Mouse (Mus musculus) midbrain, embryonic 11.5 days (tissue): ENCODE data around the gene Rabac1. TPM values are rescaled to one million over a fixed set of nuclear protein-coding genes. Genes with fewer than 3 reads are reported as not detected.

ENCODE experiments used
- ATAC-seq: fragments of 200-750 bp; cut with Nextera tagmentation; 2 replicates; pipeline ENCODE4 v1.8.0; 2017; ENCODE audit warnings: moderate TSS enrichment, moderate library complexity; ENCODE audit not compliant: low FRiP score
- DNase-seq: peaks from one replicate; pipeline ENCODE4 v3.0.0; 2015; ENCODE audit warnings: low spot score; ENCODE audit errors: missing footprints
- H3K27ac ChIP-seq: fragments of 300-500 bp; sonication (generic); 2 replicates; pipeline ENCODE4 v1.5.1; 2014; ENCODE audit warnings: low read depth, low read length
- H3K27me3 ChIP-seq: fragments of 300-500 bp; sonication (generic); 2 replicates; pipeline ENCODE4 v1.6.1; 2014; ENCODE audit warnings: mild to moderate bottlenecking, low read length, moderate library complexity, mixed read lengths; ENCODE audit not compliant: control insufficient read depth, insufficient read depth
- H3K36me3 ChIP-seq: fragments of 300-500 bp; sonication (generic); 2 replicates; pipeline ENCODE4 v1.6.1; 2014; ENCODE audit warnings: mild to moderate bottlenecking, low read length, moderate library complexity, mixed read lengths; ENCODE audit not compliant: control insufficient read depth, insufficient read depth
- H3K4me1 ChIP-seq: fragments of 300-500 bp; sonication (generic); 2 replicates; pipeline ENCODE4 v1.6.1; 2014; ENCODE audit warnings: low read length; ENCODE audit not compliant: control insufficient read depth, insufficient read depth
- H3K4me2 ChIP-seq: fragments of 300-500 bp; sonication (generic); 2 replicates; pipeline ENCODE4 v1.6.1; 2014; ENCODE audit warnings: mild to moderate bottlenecking, moderate library complexity
- H3K4me3 ChIP-seq: fragments of 300-500 bp; sonication (generic); 2 replicates; pipeline ENCODE4 v1.5.1; 2014; ENCODE audit warnings: low read depth, low read length
- H3K9ac ChIP-seq: fragments of 300-500 bp; sonication (generic); 2 replicates; pipeline ENCODE4 v1.6.1; 2014; ENCODE audit warnings: low read length
- H3K9me3 ChIP-seq: fragments of 300-500 bp; sonication (generic); 2 replicates; pipeline ENCODE4 v1.6.1; 2016; ENCODE audit warnings: low read length; ENCODE audit not compliant: control insufficient read depth
- WGBS: fragments of 180-500 bp; shearing (Covaris S2); extraction: QIAGEN DNeasy Blood & Tissue Kit; methylation state at CpG from one replicate; pipeline ENCODE4 v1.1.7; 2014; 5-methylcytosine and 5-hydroxymethylcytosine counted together
- polyA plus RNA-seq: library from polyadenylated mRNA; unstranded; fragments of >200 nt; fragmentation: Nextera tagmentation; extraction: Ambion mirVana; gene quantifications from 2 replicates; pipeline ENCODE4 v1.2.1, GENCODE M21; 2014

Gene Rabac1
- polyA plus RNA-seq, 1 experiment from 2014 or later = 110 TPM

DNA sequence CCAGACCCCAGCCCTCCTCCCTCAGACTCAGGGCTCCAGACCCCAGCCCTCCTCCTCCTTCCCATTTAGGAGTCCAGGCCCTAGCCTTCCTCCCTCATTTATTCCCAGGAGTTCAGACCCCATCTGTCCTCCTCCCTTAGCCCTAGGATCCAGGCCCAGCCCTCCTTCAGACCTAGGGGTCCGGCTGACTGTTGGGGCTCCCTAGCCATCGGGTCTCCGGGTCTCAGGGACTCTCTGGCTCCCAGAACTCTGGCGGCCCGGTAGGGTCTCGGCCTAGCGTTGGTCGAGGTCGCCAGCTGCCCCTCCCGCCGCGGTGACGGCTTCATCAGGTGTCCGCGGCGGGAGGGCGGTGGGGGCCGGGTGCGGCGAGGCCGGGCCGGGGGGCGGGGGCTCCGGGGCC is 18.6 kb downstream of the Rabac1 start:
- Histone ChIP-seq H3K9ac (peak overlapping the region; percentile 58), H3K27me3 (peaks cover 50% of the 10 kb centered on the region), H3K4me2 (peak overlapping the region; percentile 55), H3K9me3 (no peaks in the 10 kb centered on the region), H3K36me3 (no peaks in the 10 kb centered on the region), H3K4me1 (peaks cover 29% of the 10 kb centered on the region), H3K4me3 (peak overlapping the region; percentile 34), H3K27ac (no peak overlapping the region)
- WGBS = 0% methylated on average over 24 of the region's 24 CpGs
- DNase-seq (peak; percentile 91), ATAC-seq (no peak)

DNA sequence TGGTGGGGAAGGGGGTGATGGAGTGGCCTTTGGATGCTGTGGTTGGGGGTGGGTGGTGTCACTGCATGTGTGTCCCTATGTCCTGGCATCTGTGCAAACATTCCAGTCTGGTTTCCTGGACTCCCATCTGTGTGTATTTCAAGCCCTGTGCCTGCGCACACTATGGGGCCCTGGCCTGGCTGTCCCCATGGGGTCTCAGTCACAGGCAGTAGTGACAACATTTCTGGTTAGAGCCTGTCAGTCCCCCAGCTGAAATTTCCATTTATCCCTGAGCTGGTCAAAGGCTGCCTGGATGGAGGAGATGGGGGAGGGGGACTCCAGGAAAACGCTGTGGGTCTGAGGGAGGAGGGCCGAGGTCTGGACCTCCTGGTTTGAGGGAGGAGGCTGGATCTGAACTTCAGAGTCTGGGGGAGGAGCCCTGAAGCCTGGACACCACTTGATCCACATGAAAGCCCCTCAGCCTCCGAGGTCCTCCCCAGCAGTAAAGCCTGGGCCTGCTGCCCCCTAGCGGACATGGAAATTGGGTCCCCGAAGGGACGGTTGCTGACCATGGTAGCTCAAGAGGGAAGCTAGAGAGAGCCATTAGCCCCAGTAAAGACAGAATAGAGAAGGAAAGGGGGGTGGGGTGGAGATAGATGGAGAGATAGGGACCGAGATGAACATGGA is 22.5 kb downstream of the Rabac1 start:
- no peaks in the 10 kb centered on the region for H3K9me3 ChIP-seq
- peak; percentile 100 for DNase-seq
- no peak overlapping the region for H3K9ac ChIP-seq
- H3K27ac ChIP-seq = peak overlapping the region; percentile 40; the same call in 1 of the 2 replicates
- WGBS = 2% methylated on average over 8 of the region's 8 CpGs
- peaks cover 80% of the 10 kb centered on the region for H3K27me3 ChIP-seq
- H3K4me1 ChIP-seq = peaks cover 31% of the 10 kb centered on the region
- peak; percentile 80 for ATAC-seq
- no peak overlapping the region for H3K4me2 ChIP-seq
- no peaks in the 10 kb centered on the region for H3K36me3 ChIP-seq
- H3K4me3 ChIP-seq = no peak overlapping the region

DNA sequence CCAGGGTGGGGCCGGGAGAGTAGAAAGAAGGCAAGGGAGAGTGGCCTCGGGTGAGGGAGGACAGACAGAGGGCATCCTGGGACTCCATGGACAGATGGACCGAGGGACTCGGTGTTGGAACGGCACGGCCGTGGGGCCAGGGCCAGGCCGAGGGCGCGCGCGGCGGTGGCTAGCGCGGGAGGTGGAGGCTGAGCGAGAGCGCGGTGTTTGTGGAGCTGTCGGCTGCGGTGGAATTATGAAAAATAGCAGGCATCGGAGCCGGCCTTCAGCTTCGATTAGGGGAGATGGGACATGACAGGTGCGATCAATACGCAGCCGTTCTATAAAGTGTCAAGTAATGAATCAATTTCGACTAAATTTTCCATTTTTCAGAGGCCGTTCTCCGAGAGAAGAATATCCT is 23.8 kb downstream of the Rabac1 start:
- no peaks in the 10 kb centered on the region for H3K9me3 ChIP-seq
- peak overlapping the region; percentile 10; the same call in 1 of the 2 replicates for H3K4me3 ChIP-seq
- DNase-seq (peak; percentile 91), ATAC-seq (no peak)
- H3K4me1 ChIP-seq = peaks cover 31% of the 10 kb centered on the region
- H3K36me3 ChIP-seq = no peaks in the 10 kb centered on the region
- peak overlapping the region; percentile 23; the same call in 1 of the 2 replicates for H3K4me2 ChIP-seq
- H3K27me3 ChIP-seq = peaks cover 83% of the 10 kb centered on the region
- H3K27ac ChIP-seq = no peak overlapping the region
- no peak overlapping the region; the same call in 1 of the 2 replicates for H3K9ac ChIP-seq
- WGBS = 3% methylated on average over 29 of the region's 29 CpGs

DNA sequence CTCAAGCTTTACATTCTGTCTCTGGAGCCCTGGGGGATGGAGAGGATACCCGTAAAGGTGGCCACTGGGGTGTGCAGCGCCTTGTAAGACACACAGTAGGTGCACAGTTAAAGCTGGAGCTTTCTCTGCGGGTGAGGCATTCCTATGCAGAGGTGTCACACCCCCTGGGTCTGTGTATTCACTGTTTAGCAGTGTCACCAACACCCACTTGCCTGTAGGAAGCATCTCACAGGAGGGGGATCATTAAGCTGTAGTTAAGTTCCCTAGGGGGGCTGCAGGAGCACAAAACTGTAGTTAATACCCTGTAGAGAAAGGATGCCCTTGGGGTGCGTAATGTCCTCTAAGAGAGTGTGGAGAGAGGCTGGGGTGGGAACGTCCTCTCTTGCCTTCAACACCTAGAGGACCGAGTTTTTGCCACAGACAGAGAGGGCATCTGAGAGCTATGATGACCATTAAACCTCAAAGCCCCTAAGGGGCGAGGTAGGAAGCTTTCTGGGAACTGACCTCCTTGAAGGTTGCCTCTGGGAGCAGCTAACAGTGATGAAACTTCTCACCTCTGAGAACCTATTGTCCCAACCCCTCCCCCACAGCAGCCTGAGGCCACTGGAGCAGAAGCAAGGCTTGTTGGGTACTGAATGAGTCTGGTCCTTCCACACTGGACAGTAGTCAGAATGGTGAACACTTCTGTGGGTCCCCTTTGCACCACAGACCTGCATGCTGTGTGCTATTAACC is 25.1 kb downstream of the Rabac1 start:
- ATAC-seq = no peak
- H3K4me1 ChIP-seq = peaks cover 31% of the 10 kb centered on the region
- no peak overlapping the region for H3K27ac ChIP-seq
- H3K4me3 ChIP-seq = no peak overlapping the region
- H3K36me3 ChIP-seq = no peaks in the 10 kb centered on the region
- H3K27me3 ChIP-seq = peaks cover 84% of the 10 kb centered on the region
- peak; percentile 86 for DNase-seq
- no peak overlapping the region for H3K4me2 ChIP-seq
- 2% methylated on average over 7 of the region's 7 CpGs for WGBS
- no peak overlapping the region for H3K9ac ChIP-seq
- H3K9me3 ChIP-seq = no peaks in the 10 kb centered on the region

DNA sequence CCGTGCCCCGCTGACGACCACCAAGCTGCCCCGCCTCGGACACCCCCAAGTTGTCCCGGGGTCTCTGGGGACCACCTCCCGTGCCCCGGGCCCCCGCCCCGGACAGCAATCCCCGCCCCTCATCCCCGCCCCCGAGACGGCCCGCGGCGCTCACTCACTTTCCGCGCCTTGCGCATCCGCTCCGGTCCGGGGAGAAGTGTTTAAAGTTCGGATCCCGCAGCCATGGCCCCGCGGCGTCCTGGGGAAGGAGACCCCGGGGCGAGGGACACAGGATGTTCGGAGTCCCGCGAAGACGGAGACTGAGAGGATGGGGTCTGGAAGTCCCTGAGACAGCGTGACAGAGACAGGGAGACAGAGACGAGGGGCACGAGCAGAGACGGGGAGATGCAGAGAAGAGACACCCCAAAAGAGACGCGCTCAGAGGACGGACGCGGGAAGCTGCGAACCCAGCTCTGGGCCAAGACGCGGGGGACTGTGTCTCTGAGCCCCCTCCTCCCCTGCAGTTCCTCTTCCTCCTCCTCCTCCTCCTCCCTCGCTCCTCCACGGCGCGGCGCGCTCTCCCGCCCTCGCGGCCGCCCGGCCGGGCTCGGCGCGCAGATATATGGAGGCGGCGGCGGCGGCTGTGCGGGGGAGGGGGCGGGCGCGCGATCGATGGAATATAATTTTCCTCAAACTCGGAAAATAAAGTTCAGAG is 28.1 kb downstream of the Rabac1 start, which contains the start of gene Gm4881:
Gene Gm4881, minus strand, starts transcription at position 238 of the 694 bp plus-strand sequence.
- Histone ChIP-seq H3K27me3 (peaks cover 84% of the 10 kb centered on the region), H3K4me2 (peak within 1 kb of the TSS; percentile 42), H3K27ac (no peak within 1 kb of the TSS), H3K4me3 (peak within 1 kb of the TSS; percentile 22), H3K36me3 (no peaks in the 10 kb centered on the region), H3K9ac (no peak within 1 kb of the TSS; the same call in 1 of the 2 replicates), H3K4me1 (peaks cover 14% of the 10 kb centered on the region), H3K9me3 (no peaks in the 10 kb centered on the region)
- ATAC-seq (no peak), DNase-seq (peak; percentile 90)
- under 1% methylated on average over 62 of the region's 72 CpGs for WGBS

DNA sequence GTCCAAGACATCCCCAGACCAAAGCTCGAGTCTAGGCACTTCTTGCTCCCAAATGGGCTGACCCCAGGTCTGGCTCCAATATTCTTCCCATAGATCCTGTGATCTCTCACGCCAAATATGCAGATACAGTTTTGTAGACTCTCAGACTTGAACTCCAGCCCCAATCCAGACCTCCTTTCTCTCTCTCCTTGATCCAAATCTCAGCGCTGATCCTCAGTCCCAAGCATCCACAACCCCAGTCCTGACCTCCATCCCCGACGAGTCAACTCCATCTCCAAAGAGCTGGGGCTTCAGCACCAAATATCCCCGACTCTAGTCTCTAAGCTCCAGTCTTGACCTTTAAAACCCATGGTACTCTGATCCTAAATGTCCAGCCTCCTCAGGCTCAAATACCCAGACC is 28.9 kb downstream of the Rabac1 start:
- Histone ChIP-seq H3K4me1 (peaks cover 9% of the 10 kb centered on the region), H3K9me3 (no peaks in the 10 kb centered on the region), H3K27me3 (peaks cover 78% of the 10 kb centered on the region), H3K4me3 (no peak overlapping the region), H3K27ac (no peak overlapping the region), H3K4me2 (peak overlapping the region; percentile 42), H3K9ac (no peak overlapping the region), H3K36me3 (no peaks in the 10 kb centered on the region)
- no peak for ATAC-seq
- WGBS = 4% methylated on average over 6 of the region's 6 CpGs
- peak; percentile 92 for DNase-seq

DNA sequence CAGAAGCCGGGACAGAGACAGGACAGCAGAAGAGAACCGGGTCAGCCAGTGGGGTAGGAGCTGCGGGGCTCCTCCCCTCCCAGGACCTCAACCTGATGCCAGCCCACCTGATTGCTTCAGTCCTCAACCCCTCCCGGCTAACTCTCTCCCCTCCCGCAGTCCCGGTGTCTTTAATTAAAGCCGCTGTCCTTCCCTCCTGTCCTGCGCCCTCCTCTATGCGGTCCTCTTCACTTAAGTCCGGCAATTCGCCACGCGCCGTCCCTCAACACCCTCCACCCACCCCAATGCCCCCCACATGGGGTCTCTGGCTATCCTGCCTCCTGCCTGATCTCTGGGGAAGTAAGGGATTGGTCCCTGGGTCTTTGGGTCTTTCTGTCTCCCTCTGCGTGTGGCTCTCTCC is 40.9 kb downstream of the Rabac1 start:
- ATAC-seq (no peak), DNase-seq (peak; percentile 91)
- under 1% methylated on average over 15 of the region's 15 CpGs for WGBS
- no peak overlapping the region for H3K27ac ChIP-seq
- H3K9me3 ChIP-seq = no peaks in the 10 kb centered on the region
- peak overlapping the region; percentile 3; the same call in 1 of the 2 replicates for H3K4me2 ChIP-seq
- no peak overlapping the region for H3K9ac ChIP-seq
- no peak overlapping the region for H3K4me3 ChIP-seq
- H3K4me1 ChIP-seq = peaks cover 16% of the 10 kb centered on the region
- H3K36me3 ChIP-seq = no peaks in the 10 kb centered on the region
- peaks cover 53% of the 10 kb centered on the region for H3K27me3 ChIP-seq

DNA sequence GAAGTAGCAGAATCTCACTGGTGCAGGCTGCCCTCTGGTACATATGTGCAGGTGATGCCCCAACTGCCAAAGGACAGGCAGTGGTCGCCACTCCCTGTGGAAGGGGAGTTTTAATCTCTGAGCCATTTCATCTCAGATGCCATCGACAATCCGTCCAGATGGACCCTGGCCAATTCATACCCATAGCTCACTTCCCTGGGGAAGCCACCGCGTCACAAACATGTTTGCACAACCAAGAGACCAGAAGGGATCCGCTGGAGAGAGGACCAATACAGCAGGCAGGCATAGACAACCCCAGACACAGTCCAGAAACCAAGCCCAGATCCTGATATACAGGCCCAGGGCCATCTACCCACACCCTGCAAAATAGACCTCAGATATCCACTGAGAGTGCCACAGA is 42.1 kb downstream of the Rabac1 start:
- no peak overlapping the region for H3K27ac ChIP-seq
- peaks cover 52% of the 10 kb centered on the region for H3K27me3 ChIP-seq
- H3K4me2 ChIP-seq = 0 out of 2 replicates have a peak overlapping the region, but pooled peaks have one; percentile 4
- ATAC-seq = no peak
- no peak overlapping the region for H3K9ac ChIP-seq
- 49% methylated on average over 6 of the region's 6 CpGs for WGBS
- no peaks in the 10 kb centered on the region for H3K9me3 ChIP-seq
- DNase-seq = peak; percentile 86
- H3K4me1 ChIP-seq = peaks cover 16% of the 10 kb centered on the region
- 0 out of 2 replicates have a peak, but pooled peaks cover 2% of the 10 kb centered on the region for H3K36me3 ChIP-seq
- H3K4me3 ChIP-seq = no peak overlapping the region
